Mouse (Mus musculus) bone marrow macrophage, adult 2 months (primary cell): ENCODE results near the gene Tecpr2.

Experiments used
- CTCF ChIP-seq: IDR thresholded peaks from 2 replicates; pipeline ENCODE4 v1.5.1; 2012; ENCODE audit warnings: low read depth, mild to moderate bottlenecking, low read length, moderate library complexity
- POLR2A ChIP-seq: IDR thresholded peaks from 2 replicates; pipeline ENCODE4 v1.6.1; 2012; ENCODE audit warnings: mild to moderate bottlenecking, low read depth, low read length, borderline replicate concordance

GRCm38 (mm10) chr12:110844227-110845130, 44.6 kb upstream of the Tecpr2 start:
- TF ChIP-seq CTCF (no peak; the same call in 1 of the 2 replicates), POLR2A (no peak)
